Mouse (Mus musculus) mouse embryonic stem cell (cell line): Measurements from ENCODE around the gene Tpcn1.

ENCODE experiments used
- in situ Hi-C, 2 experiments: fragments of 300-500 bp; cut with MboI; formaldehyde crosslinking; loops; 1 replicate in 1 of 2; 3 replicates in 1 of 2; pipeline ENCODE4 v1.14.3; 2019 to 2020; ENCODE audit warnings: low sequenced_read_pairs in 2 of 2, low pct_unique_long_range_greater_than_20kb in 1 of 2, mixed read lengths in 1 of 2; ENCODE audit not compliant: unreplicated experiment in 1 of 2

Tpcn1 gene

GRCm38 (mm10) chr5:120534686-120535075 lies 53.8 kb downstream of the Tpcn1 start:
- in situ Hi-C loops = no loop called here

- in situ Hi-C loops = no loop called here
Measured at GRCm38 (mm10) chr5:120534071-120534685, 54.3 kb downstream of the Tpcn1 start.

GRCm38 (mm10) chr5:120531631-120532030 lies 56.8 kb downstream of the Tpcn1 start:
- in situ Hi-C loops = no loop called here

- in situ Hi-C loops = no loop called here
Measured at GRCm38 (mm10) chr5:120527296-120527964, 61.0 kb downstream of the Tpcn1 start.

GRCm38 (mm10) chr5:120526311-120526710 lies 62.2 kb downstream of the Tpcn1 start:
- in situ Hi-C loops = no loop called here

- in situ Hi-C loops = no loop called here
Measured at GRCm38 (mm10) chr5:120525737-120526136, 62.7 kb downstream of the Tpcn1 start.

GRCm38 (mm10) chr5:120524736-120525135 lies 63.7 kb downstream of the Tpcn1 start:
- in situ Hi-C loops = no loop called here

GRCm38 (mm10) chr5:120522649-120523048 lies 65.8 kb downstream of the Tpcn1 start:
- in situ Hi-C loops = no loop called here

GRCm38 (mm10) chr5:120517552-120517951 lies 70.9 kb downstream of the Tpcn1 start:
- in situ Hi-C loops = loop anchor here in 1 of 2 experiments (10.0 kb wide), 1 partner anchor 87 kb away; no protein-coding TSS in a partner anchor

- in situ Hi-C loops = loop anchor here in 1 of 2 experiments (10.0 kb wide), 1 partner anchor 88 kb away; no protein-coding TSS in a partner anchor
Measured at GRCm38 (mm10) chr5:120516221-120516984, 72.1 kb downstream of the Tpcn1 start.

- in situ Hi-C loops = loop anchor here in 1 of 2 experiments (10.0 kb wide), 1 partner anchor 89 kb away; no protein-coding TSS in a partner anchor
Measured at GRCm38 (mm10) chr5:120515451-120515850, 73.0 kb downstream of the Tpcn1 start.

- in situ Hi-C loops = loop anchor here (5.0 to 10.0 kb wide), 2 partner anchors 73 to 90 kb away; partner anchors contain the start of genes Iqcd (in 1 of the 2) and Tpcn1 (in 1 of the 2)
Measured at GRCm38 (mm10) chr5:120514754-120515153, 73.7 kb downstream of the Tpcn1 start.

GRCm38 (mm10) chr5:120514031-120514677 lies 74.3 kb downstream of the Tpcn1 start:
- in situ Hi-C loops = loop anchor here (5.0 to 10.0 kb wide), 2 partner anchors 73 to 91 kb away; partner anchors contain the start of genes Iqcd (in 1 of the 2) and Tpcn1 (in 1 of the 2)

GRCm38 (mm10) chr5:120512911-120513555 lies 75.4 kb downstream of the Tpcn1 start:
- in situ Hi-C loops = loop anchor here (5.0 to 10.0 kb wide), 2 partner anchors 74 to 92 kb away; partner anchors contain the start of genes Iqcd (in 1 of the 2) and Tpcn1 (in 1 of the 2)

GRCm38 (mm10) chr5:120511643-120512220 lies 76.7 kb downstream of the Tpcn1 start:
- in situ Hi-C loops = loop anchor here (5.0 to 10.0 kb wide), 2 partner anchors 76 to 93 kb away; partner anchors contain the start of genes Iqcd (in 1 of the 2) and Tpcn1 (in 1 of the 2)

- in situ Hi-C loops = loop anchor here (5.0 to 10.0 kb wide), 2 partner anchors 76 to 94 kb away; partner anchors contain the start of genes Iqcd (in 1 of the 2) and Tpcn1 (in 1 of the 2)
Measured at GRCm38 (mm10) chr5:120510982-120511642, 77.4 kb downstream of the Tpcn1 start, which contains the start of gene Slc8b1. Slc8b1 (plus strand) TSS chr5:120511168.

GRCm38 (mm10) chr5:120507311-120507710 lies 81.2 kb downstream of the Tpcn1 start:
- in situ Hi-C loops = no loop called here
